Mouse (Mus musculus) neural tube, embryonic 14.5 days (tissue): ENCODE measurements around the gene Gpc6. TPM values are rescaled to one million over a fixed set of nuclear protein-coding genes. Genes with fewer than 3 reads are reported as not detected.

Experiments
- ATAC-seq: fragments of 200-750 bp; cut with Nextera tagmentation; 2 replicates; pipeline ENCODE4 v1.8.0; 2017; ENCODE audit warnings: low read depth, mild to moderate bottlenecking, moderate TSS enrichment, moderate library complexity
- H3K27ac ChIP-seq: fragments of 300-500 bp; sonication (generic); 2 replicates; pipeline ENCODE4 v1.5.1; 2014; ENCODE audit warnings: low read depth, mild to moderate bottlenecking, control low read depth, low read length, moderate library complexity, mixed read lengths
- H3K27me3 ChIP-seq: fragments of 300-500 bp; sonication (generic); 2 replicates; pipeline ENCODE4 v1.6.1; 2014; ENCODE audit warnings: low read length; ENCODE audit not compliant: control insufficient read depth, insufficient read depth
- H3K36me3 ChIP-seq: fragments of 300-500 bp; sonication (generic); 2 replicates; pipeline ENCODE4 v1.6.1; 2014; ENCODE audit warnings: low read length, mixed read lengths; ENCODE audit not compliant: control insufficient read depth, insufficient read depth
- H3K4me1 ChIP-seq: fragments of 300-500 bp; sonication (generic); 2 replicates; pipeline ENCODE4 v1.6.1; 2014; ENCODE audit warnings: low read length; ENCODE audit not compliant: control insufficient read depth, insufficient read depth
- H3K4me2 ChIP-seq: fragments of 300-500 bp; sonication (generic); 2 replicates; pipeline ENCODE4 v1.6.1; 2014; ENCODE audit warnings: mild to moderate bottlenecking, low read depth, low read length, control low read depth
- H3K4me3 ChIP-seq: fragments of 300-500 bp; sonication (generic); 2 replicates; pipeline ENCODE4 v1.5.1; 2014; ENCODE audit warnings: low read depth, low read length, control low read depth, mixed read lengths
- H3K9ac ChIP-seq: fragments of 300-500 bp; sonication (generic); replicated peaks from 2 replicates; pipeline ENCODE4 v1.6.1; 2014; ENCODE audit warnings: low read depth, mild to moderate bottlenecking, control low read depth, low read length, mixed read lengths
- H3K9me3 ChIP-seq: fragments of 300-500 bp; sonication (generic); 2 replicates; pipeline ENCODE4 v1.6.1; 2016; ENCODE audit warnings: low read length; ENCODE audit not compliant: control insufficient read depth
- WGBS: fragments of 180-500 bp; shearing (Covaris S2); extraction: QIAGEN DNeasy Blood & Tissue Kit; methylation state at CpG from one replicate; pipeline ENCODE4 v1.1.7; 2014; 5-methylcytosine and 5-hydroxymethylcytosine counted together
- polyA plus RNA-seq: library from polyadenylated mRNA; unstranded; fragments of >200 nt; fragmentation: Nextera tagmentation; extraction: Ambion mirVana; gene quantifications from 2 replicates; pipeline ENCODE4 v1.2.1, GENCODE M21; 2014

The Gpc6 gene
- polyA plus RNA-seq, 1 experiment from 2014 or later: 20.8 TPM

DNA sequence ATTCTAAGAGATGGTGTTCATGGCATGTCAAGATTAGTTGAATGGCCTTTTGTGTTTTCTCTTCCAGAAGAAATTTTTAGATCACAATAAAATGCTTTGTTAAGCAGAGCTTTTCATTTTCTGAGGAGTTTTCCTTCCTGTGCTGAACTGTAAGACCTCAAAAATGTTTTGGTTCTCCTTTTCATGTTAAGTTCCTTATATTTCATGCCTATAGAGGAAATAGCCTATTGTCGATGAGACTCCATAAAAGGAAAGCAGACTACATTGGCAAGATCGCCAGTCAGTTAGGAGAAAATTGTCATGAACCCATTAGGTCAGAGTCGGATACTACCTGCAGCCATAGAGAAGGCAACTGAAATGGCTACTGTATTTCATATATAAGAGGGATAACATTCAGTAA is 278.8 kb downstream of the Gpc6 start:
- 89% methylated on average over 3 of the region's 3 CpGs for WGBS
- no peak overlapping the region for H3K4me2 ChIP-seq
- H3K9me3 ChIP-seq: no peaks in the 10 kb centered on the region
- no peak overlapping the region for H3K27ac ChIP-seq
- H3K36me3 ChIP-seq: no peaks in the 10 kb centered on the region
- no peaks in the 10 kb centered on the region for H3K27me3 ChIP-seq
- no peaks in the 10 kb centered on the region for H3K4me1 ChIP-seq
- no peak overlapping the region for H3K4me3 ChIP-seq
- H3K9ac ChIP-seq: no peak overlapping the region
- ATAC-seq: no peak

DNA sequence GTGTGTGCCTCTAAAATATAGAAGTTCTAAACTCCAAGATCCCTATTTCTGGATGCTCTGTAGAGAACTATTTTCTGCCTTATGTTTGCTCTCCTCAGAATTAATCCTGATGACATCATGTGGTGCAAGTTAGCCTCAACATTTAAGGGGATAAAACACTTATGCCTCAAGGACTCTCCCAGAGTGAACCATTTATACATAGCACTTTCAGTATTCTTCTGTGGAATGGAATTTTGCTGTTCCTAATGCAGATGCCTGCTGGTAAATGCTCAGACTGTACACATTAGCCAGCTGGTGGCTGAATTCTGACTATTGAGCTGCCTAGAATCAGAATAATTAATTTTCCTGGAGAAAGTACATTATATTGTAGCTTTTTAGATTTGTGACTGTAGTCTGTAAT is 289.3 kb downstream of the Gpc6 start:
- Histone ChIP-seq H3K4me3 (no peak overlapping the region), H3K27ac (no peak overlapping the region), H3K9me3 (no peaks in the 10 kb centered on the region), H3K27me3 (no peaks in the 10 kb centered on the region), H3K9ac (no peak overlapping the region), H3K4me2 (no peak overlapping the region), H3K4me1 (no peaks in the 10 kb centered on the region), H3K36me3 (no peaks in the 10 kb centered on the region)
- peak; percentile 38; the same call in 1 of the 2 replicates for ATAC-seq

DNA sequence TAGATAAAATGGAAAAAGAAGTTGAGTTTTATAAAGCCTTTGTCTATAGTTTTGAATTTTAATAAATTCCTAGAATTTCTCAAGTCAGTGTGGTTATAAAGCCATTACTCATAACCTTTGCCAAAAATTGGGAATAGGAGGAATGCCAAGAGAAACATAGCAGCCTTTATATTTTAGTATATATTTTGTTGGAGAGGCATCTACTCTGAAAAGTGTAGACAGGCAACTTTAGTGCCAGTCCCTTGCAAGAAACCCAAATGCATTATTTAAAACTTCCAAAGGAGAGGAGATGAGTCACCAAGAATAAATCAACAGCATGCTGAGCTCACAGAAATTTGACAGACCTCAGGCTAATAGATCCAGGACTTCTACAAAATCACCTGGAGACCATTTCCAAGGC is 301.8 kb downstream of the Gpc6 start:
- H3K4me1 ChIP-seq: no peaks in the 10 kb centered on the region
- H3K9me3 ChIP-seq: no peaks in the 10 kb centered on the region
- H3K4me2 ChIP-seq: no peak overlapping the region
- H3K4me3 ChIP-seq: no peak overlapping the region
- ATAC-seq: no peak
- no peak overlapping the region for H3K9ac ChIP-seq
- H3K36me3 ChIP-seq: no peaks in the 10 kb centered on the region
- H3K27me3 ChIP-seq: no peaks in the 10 kb centered on the region
- no peak overlapping the region for H3K27ac ChIP-seq

DNA sequence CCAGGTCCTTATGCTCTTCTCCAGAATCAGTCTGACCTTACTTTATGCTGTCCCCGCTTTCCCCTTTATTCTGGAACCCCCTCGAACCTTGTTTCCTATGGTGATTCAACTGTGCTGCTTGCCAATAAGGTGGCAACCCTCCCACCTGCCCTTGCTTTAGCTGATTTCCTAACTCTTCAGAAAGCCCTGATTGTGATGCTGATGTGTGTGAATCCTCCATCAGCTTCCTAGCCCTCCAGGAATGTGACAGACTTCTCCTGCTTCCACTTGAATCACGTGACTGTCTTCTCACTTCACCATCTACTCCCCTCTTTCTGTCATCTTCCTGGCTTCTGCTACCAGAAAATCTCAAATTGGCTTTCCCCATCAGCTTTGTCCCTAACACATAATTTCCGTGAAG is 305.4 kb downstream of the Gpc6 start:
- 63% methylated on average over 4 of the region's 4 CpGs for WGBS

DNA sequence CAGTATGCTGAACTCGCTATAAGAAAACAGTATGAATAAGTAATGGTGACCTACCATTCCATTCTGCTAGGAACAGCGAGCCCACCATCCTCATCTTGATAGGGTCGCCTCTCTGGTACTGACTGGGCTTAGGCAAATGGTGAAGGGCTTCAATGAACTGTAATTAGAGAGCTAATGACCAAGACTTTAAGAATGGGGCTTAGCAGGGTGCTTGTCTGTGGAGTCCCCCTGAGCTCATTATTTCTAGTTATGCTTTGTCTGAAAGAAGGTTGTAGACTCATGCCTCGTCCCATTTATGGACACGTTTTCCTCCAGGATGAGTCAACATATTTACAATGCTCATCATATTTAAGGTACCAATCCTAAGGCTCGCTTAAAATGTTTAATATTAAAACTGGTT is 313.1 kb downstream of the Gpc6 start:
- no peaks in the 10 kb centered on the region for H3K4me1 ChIP-seq
- no peak for ATAC-seq
- no peaks in the 10 kb centered on the region for H3K9me3 ChIP-seq
- no peak overlapping the region for H3K9ac ChIP-seq
- H3K36me3 ChIP-seq: no peaks in the 10 kb centered on the region
- H3K27ac ChIP-seq: no peak overlapping the region
- H3K27me3 ChIP-seq: no peaks in the 10 kb centered on the region
- 70% methylated on average over 6 of the region's 6 CpGs for WGBS
- H3K4me3 ChIP-seq: no peak overlapping the region
- no peak overlapping the region for H3K4me2 ChIP-seq

More for the DNA sequence above, 305.4 kb downstream of the Gpc6 start:
- Histone ChIP-seq H3K9ac (no peak overlapping the region), H3K4me2 (no peak overlapping the region), H3K9me3 (no peaks in the 10 kb centered on the region), H3K36me3 (no peaks in the 10 kb centered on the region), H3K4me1 (no peaks in the 10 kb centered on the region), H3K27me3 (no peaks in the 10 kb centered on the region), H3K4me3 (no peak overlapping the region), H3K27ac (no peak overlapping the region)
- ATAC-seq: no peak

DNA sequence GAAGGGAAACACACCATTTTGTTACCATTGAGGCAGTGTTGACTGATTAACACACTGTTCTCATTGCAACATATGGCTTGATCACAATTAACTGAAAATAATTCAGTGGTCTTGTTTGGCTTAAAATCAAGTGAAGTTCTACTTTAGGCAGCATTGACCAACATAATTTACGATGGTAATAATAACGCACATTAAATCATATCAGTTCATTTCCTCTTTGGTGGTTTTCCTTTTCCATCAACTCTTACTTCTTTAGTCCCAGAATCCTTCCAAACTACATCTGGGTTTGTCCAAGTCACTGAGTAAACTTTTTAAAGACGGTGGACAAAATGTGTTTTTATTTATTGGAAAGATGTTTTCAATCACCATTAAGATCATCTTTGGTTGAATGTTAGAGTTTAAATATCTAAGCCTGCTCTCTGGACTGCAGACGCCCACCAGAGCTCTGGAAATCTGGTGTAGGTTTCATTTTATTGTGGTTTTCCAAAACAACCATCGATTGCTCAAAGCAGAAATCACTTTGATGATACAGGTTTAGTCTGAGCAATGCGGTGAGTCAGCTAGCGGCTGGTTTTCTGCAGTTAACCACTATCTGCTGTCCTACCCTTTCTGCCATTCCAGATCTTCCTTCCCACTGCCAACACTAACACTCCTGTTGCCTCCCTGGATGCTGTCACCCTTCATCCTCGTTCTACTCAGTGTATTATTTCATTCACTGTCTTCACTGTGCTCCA is 314.7 kb downstream of the Gpc6 start:
- H3K4me1 ChIP-seq: no peaks in the 10 kb centered on the region
- no peaks in the 10 kb centered on the region for H3K27me3 ChIP-seq
- no peak overlapping the region for H3K27ac ChIP-seq
- H3K9ac ChIP-seq: no peak overlapping the region
- no peaks in the 10 kb centered on the region for H3K9me3 ChIP-seq
- ATAC-seq: no peak
- H3K4me3 ChIP-seq: no peak overlapping the region
- H3K36me3 ChIP-seq: no peaks in the 10 kb centered on the region
- no peak overlapping the region for H3K4me2 ChIP-seq
- WGBS: 91% methylated on average over 8 of the region's 8 CpGs

DNA sequence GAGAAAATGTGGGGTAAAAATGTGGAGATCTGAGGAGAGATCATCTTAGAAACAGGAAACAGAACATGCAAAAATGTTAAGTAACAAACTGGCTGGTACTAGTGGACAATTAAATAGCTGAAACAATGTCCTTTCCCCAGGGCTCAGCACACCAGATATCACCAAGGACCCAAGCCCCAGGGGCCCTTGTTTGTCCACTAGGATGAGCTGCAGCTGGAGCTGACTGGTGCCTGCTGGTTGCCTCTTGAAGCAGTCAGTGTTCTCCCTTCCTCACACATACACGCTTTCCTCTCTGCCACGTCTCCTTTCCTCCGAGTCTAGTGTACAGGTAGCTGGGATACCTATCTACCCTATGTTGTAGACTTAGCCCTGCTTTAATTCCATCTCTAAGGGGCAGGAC is 320.5 kb downstream of the Gpc6 start:
- H3K27me3 ChIP-seq: no peaks in the 10 kb centered on the region
- no peak overlapping the region for H3K4me3 ChIP-seq
- H3K4me2 ChIP-seq: no peak overlapping the region
- no peak overlapping the region for H3K9ac ChIP-seq
- H3K27ac ChIP-seq: no peak overlapping the region
- 93% methylated on average over 3 of the region's 3 CpGs for WGBS
- H3K36me3 ChIP-seq: no peaks in the 10 kb centered on the region
- no peaks in the 10 kb centered on the region for H3K9me3 ChIP-seq
- no peak for ATAC-seq
- H3K4me1 ChIP-seq: no peaks in the 10 kb centered on the region

DNA sequence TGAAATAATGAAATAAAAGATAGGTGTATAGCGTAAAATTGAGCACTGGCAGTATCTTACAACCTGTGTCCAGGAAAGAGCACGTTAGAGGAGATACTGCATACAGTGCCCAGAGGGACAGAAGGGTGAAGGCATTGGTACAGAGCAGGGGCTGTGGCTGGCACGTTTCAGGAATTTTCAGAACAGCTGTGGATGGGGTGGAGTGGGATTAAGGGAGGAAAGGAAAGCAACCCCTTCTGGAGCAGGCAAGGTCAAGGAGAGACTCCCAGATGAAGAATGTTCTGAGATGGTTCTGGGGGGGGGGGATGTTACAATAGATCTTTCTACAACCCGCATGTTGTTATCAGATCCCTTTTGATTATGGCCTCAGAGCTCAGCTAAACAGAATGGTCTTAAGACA is 331.1 kb downstream of the Gpc6 start:
- Histone ChIP-seq H3K9me3 (no peaks in the 10 kb centered on the region), H3K4me2 (no peak overlapping the region), H3K27me3 (no peaks in the 10 kb centered on the region), H3K9ac (no peak overlapping the region), H3K36me3 (no peaks in the 10 kb centered on the region), H3K4me3 (no peak overlapping the region), H3K4me1 (no peaks in the 10 kb centered on the region), H3K27ac (no peak overlapping the region)
- no peak for ATAC-seq
- WGBS: 87% methylated on average over 4 of the region's 4 CpGs

DNA sequence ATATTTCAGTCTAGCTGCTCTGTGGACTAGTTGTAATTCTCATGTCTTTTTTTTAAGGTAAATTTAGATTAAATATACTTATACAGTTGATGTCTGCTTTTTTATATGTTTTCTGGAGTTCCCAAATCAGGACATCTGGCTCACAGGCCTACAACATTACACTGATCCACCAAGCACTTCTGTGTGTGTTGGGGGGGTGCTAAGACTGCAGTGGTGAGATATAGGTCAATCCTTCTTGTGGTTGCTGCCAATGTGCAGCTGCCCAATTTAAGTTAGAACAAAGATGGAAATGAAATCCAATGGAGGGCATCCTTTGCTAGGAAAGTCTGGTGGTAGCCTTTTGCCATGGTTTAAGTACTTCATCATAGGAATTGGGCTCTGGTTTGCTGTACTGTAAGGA is 340.5 kb downstream of the Gpc6 start:
- Histone ChIP-seq H3K4me1 (no peaks in the 10 kb centered on the region), H3K4me3 (no peak overlapping the region), H3K36me3 (no peaks in the 10 kb centered on the region), H3K9me3 (no peaks in the 10 kb centered on the region), H3K9ac (no peak overlapping the region), H3K4me2 (no peak overlapping the region), H3K27me3 (no peaks in the 10 kb centered on the region), H3K27ac (no peak overlapping the region)
- no peak for ATAC-seq
